Mouse (Mus musculus) heart, embryonic 13.5 days (tissue): Measurements from ENCODE around the gene Raly. TPM values are rescaled to one million over a fixed set of nuclear protein-coding genes. Genes with fewer than 3 reads are reported as not detected.

Experiments used
- ATAC-seq: fragments of 200-750 bp; cut with Nextera tagmentation; 2 replicates; pipeline ENCODE4 v1.8.0; 2017; ENCODE audit warnings: moderate TSS enrichment; ENCODE audit not compliant: insufficient number of reproducible peaks, low FRiP score, low TSS enrichment; ENCODE audit errors: extremely low read depth
- H3K27ac ChIP-seq: fragments of 300-500 bp; sonication (generic); replicated peaks from 2 replicates; pipeline ENCODE4 v1.5.1; 2015; ENCODE audit warnings: moderate library complexity, mild to moderate bottlenecking, inconsistent platforms
- H3K27me3 ChIP-seq: fragments of 300-500 bp; sonication (generic); replicated peaks from 2 replicates; pipeline ENCODE4 v1.6.1; 2015; ENCODE audit warnings: mild to moderate bottlenecking, inconsistent platforms
- H3K36me3 ChIP-seq: fragments of 300-500 bp; sonication (generic); 2 replicates; pipeline ENCODE4 v1.6.1; 2015; ENCODE audit warnings: mild to moderate bottlenecking, inconsistent platforms
- H3K4me1 ChIP-seq: fragments of 300-500 bp; sonication (generic); 2 replicates; pipeline ENCODE4 v1.6.1; 2015; ENCODE audit warnings: inconsistent platforms
- H3K4me2 ChIP-seq: fragments of 300-500 bp; sonication (generic); 2 replicates; pipeline ENCODE4 v1.6.1; 2015; ENCODE audit warnings: inconsistent platforms, mild to moderate bottlenecking, moderate library complexity
- H3K4me3 ChIP-seq: fragments of 300-500 bp; sonication (generic); 2 replicates; pipeline ENCODE4 v1.5.1; 2015; ENCODE audit warnings: moderate library complexity, mild to moderate bottlenecking, inconsistent platforms
- H3K9ac ChIP-seq: fragments of 300-500 bp; sonication (generic); 2 replicates; pipeline ENCODE4 v1.6.1; 2015; ENCODE audit warnings: inconsistent platforms, mild to moderate bottlenecking, moderate library complexity
- H3K9me3 ChIP-seq: fragments of 300-500 bp; sonication (generic); 2 replicates; pipeline ENCODE4 v1.6.1; 2016; ENCODE audit warnings: inconsistent platforms
- WGBS: fragments of 180-500 bp; shearing (Covaris S2); methylation state at CpG from one replicate; pipeline ENCODE4 v1.1.7; 2015; ENCODE audit warnings: mixed read lengths; 5-methylcytosine and 5-hydroxymethylcytosine counted together
- polyA plus RNA-seq: library from polyadenylated mRNA; unstranded; fragments of >200 nt; fragmentation: Nextera tagmentation; extraction: Ambion mirVana; gene quantifications from 2 replicates; pipeline ENCODE4 v1.2.1, GENCODE M21; 2015

The Raly gene
- 27.8 and 32.4 TPM in 2 replicates for polyA plus RNA-seq

- Histone ChIP-seq H3K27me3 (no peaks in the 10 kb centered on the region), H3K4me1 (peaks cover 53% of the 10 kb centered on the region), H3K9me3 (no peaks in the 10 kb centered on the region), H3K4me2 (peak within 1 kb of the TSS; percentile 95), H3K36me3 (no peaks in the 10 kb centered on the region; the same call in 1 of the 2 replicates), H3K9ac (peak within 1 kb of the TSS; percentile 91), H3K27ac (peak within 1 kb of the TSS; percentile 99), H3K4me3 (peak within 1 kb of the TSS; percentile 97)
- ATAC-seq = peak; percentile 94
- under 1% methylated on average over 79 of the region's 89 CpGs for WGBS
Measured at GRCm38 (mm10) chr2:154790656-154791483, at the start of gene Raly, which contains the start of gene a. Gene Raly, plus strand, starts transcription at chr2:154791096. Gene a, plus strand, starts transcription at chr2:154791402.

GRCm38 (mm10) chr2:154742911-154743819, 47.7 kb upstream of the Raly start:
- no peak overlapping the region for H3K4me3 ChIP-seq
- H3K27me3 ChIP-seq = no peaks in the 10 kb centered on the region
- WGBS = 74% methylated on average over 10 of the region's 10 CpGs
- ATAC-seq = no peak
- H3K4me2 ChIP-seq = no peak overlapping the region
- H3K9me3 ChIP-seq = no peaks in the 10 kb centered on the region
- H3K9ac ChIP-seq = no peak overlapping the region
- no peaks in the 10 kb centered on the region for H3K36me3 ChIP-seq
- H3K27ac ChIP-seq = no peak overlapping the region
- H3K4me1 ChIP-seq = no peaks in the 10 kb centered on the region

GRCm38 (mm10) chr2:154743915-154744314, 47.0 kb upstream of the Raly start:
- H3K9me3 ChIP-seq = no peaks in the 10 kb centered on the region
- no peak overlapping the region for H3K27ac ChIP-seq
- no peak overlapping the region for H3K9ac ChIP-seq
- H3K4me3 ChIP-seq = no peak overlapping the region
- H3K4me1 ChIP-seq = no peaks in the 10 kb centered on the region
- H3K4me2 ChIP-seq = no peak overlapping the region
- no peaks in the 10 kb centered on the region for H3K36me3 ChIP-seq
- no peak for ATAC-seq
- no peaks in the 10 kb centered on the region for H3K27me3 ChIP-seq
- WGBS = 74% methylated on average over 4 of the region's 4 CpGs

- Histone ChIP-seq H3K4me1 (peaks cover 11% of the 10 kb centered on the region), H3K36me3 (no peaks in the 10 kb centered on the region), H3K27me3 (no peaks in the 10 kb centered on the region), H3K27ac (no peak overlapping the region), H3K9ac (no peak overlapping the region), H3K4me2 (no peak overlapping the region), H3K9me3 (no peaks in the 10 kb centered on the region), H3K4me3 (no peak overlapping the region)
- no peak for ATAC-seq
- 67% methylated on average over 2 of the region's 2 CpGs for WGBS
Measured at GRCm38 (mm10) chr2:154748383-154748782, 42.5 kb upstream of the Raly start.

GRCm38 (mm10) chr2:154749046-154750036, 41.6 kb upstream of the Raly start:
- ATAC-seq = no peak
- H3K4me1 ChIP-seq = peaks cover 11% of the 10 kb centered on the region
- H3K4me3 ChIP-seq = no peak overlapping the region
- no peaks in the 10 kb centered on the region for H3K36me3 ChIP-seq
- H3K27ac ChIP-seq = no peak overlapping the region
- H3K27me3 ChIP-seq = no peaks in the 10 kb centered on the region
- H3K4me2 ChIP-seq = no peak overlapping the region
- no peak overlapping the region for H3K9ac ChIP-seq
- no peaks in the 10 kb centered on the region for H3K9me3 ChIP-seq
- 60% methylated on average over 23 of the region's 23 CpGs for WGBS

- Histone ChIP-seq H3K9ac (0 out of 2 replicates have a peak overlapping the region, but pooled peaks have one; percentile 9), H3K9me3 (no peaks in the 10 kb centered on the region), H3K36me3 (no peaks in the 10 kb centered on the region), H3K4me3 (no peak overlapping the region), H3K27me3 (no peaks in the 10 kb centered on the region), H3K27ac (no peak overlapping the region), H3K4me2 (peak overlapping the region; percentile 13; the same call in 1 of the 2 replicates), H3K4me1 (peaks cover 11% of the 10 kb centered on the region)
- ATAC-seq = no peak
- WGBS = 64% methylated on average over 8 of the region's 8 CpGs
Measured at GRCm38 (mm10) chr2:154751924-154752323, 39.0 kb upstream of the Raly start.

GRCm38 (mm10) chr2:154754068-154754560, 36.8 kb upstream of the Raly start:
- H3K9me3 ChIP-seq = no peaks in the 10 kb centered on the region
- no peak overlapping the region for H3K9ac ChIP-seq
- no peak overlapping the region for H3K27ac ChIP-seq
- H3K4me1 ChIP-seq = peaks cover 10% of the 10 kb centered on the region
- H3K4me3 ChIP-seq = no peak overlapping the region
- 82% methylated on average over 2 of the region's 2 CpGs for WGBS
- no peaks in the 10 kb centered on the region for H3K27me3 ChIP-seq
- no peak overlapping the region for H3K4me2 ChIP-seq
- no peaks in the 10 kb centered on the region for H3K36me3 ChIP-seq
- no peak for ATAC-seq

- no peaks in the 10 kb centered on the region for H3K36me3 ChIP-seq
- H3K9me3 ChIP-seq = no peaks in the 10 kb centered on the region
- H3K4me1 ChIP-seq = 0 out of 2 replicates have a peak, but pooled peaks cover 5% of the 10 kb centered on the region
- no peak overlapping the region for H3K27ac ChIP-seq
- H3K27me3 ChIP-seq = no peaks in the 10 kb centered on the region
- WGBS = 59% methylated on average over 6 of the region's 6 CpGs
- no peak for ATAC-seq
- no peak overlapping the region for H3K4me3 ChIP-seq
- H3K4me2 ChIP-seq = no peak overlapping the region
- H3K9ac ChIP-seq = no peak overlapping the region
Measured at GRCm38 (mm10) chr2:154755791-154756190, 35.1 kb upstream of the Raly start.

- Histone ChIP-seq H3K4me3 (no peak overlapping the region), H3K4me1 (peaks cover 2% of the 10 kb centered on the region), H3K27ac (no peak overlapping the region), H3K9ac (no peak overlapping the region), H3K9me3 (no peaks in the 10 kb centered on the region), H3K36me3 (no peaks in the 10 kb centered on the region), H3K4me2 (no peak overlapping the region), H3K27me3 (no peaks in the 10 kb centered on the region)
- 85% methylated on average over 5 of the region's 5 CpGs for WGBS
- no peak for ATAC-seq
Measured at GRCm38 (mm10) chr2:154757691-154758090, 33.2 kb upstream of the Raly start.

- Histone ChIP-seq H3K4me1 (peaks cover 10% of the 10 kb centered on the region), H3K4me3 (no peak overlapping the region), H3K36me3 (no peaks in the 10 kb centered on the region), H3K27ac (no peak overlapping the region), H3K4me2 (no peak overlapping the region), H3K9me3 (no peaks in the 10 kb centered on the region), H3K27me3 (no peaks in the 10 kb centered on the region), H3K9ac (no peak overlapping the region)
- no peak for ATAC-seq
- WGBS = 85% methylated on average over 1 of the region's 1 CpGs
Measured at GRCm38 (mm10) chr2:154758454-154758853, 32.4 kb upstream of the Raly start.
